Mouse (Mus musculus): ENCODE measurements around the gene Mthfd1l. TPM values are rescaled to one million over a fixed set of nuclear protein-coding genes. Genes with fewer than 3 reads are reported as not detected.

The Mthfd1l gene
- total RNA-seq, 2 experiments from 2014 or later = 14.6 to 15.1 TPM

- DNase-seq (ENCODE audit: extremely low spot score in 1 of 2, low spot score in 2 of 2) = no peak
- intact Hi-C loops (cut with DNase I) = no loop called here
Measured at GRCm38 (mm10) chr10:3974380-3974779, 1.5 kb downstream of the Mthfd1l start.

GRCm38 (mm10) chr10:3975898-3976622 lies 3.1 kb downstream of the Mthfd1l start:
- DNase-seq (ENCODE audit: extremely low spot score in 1 of 2, low spot score in 2 of 2) = no peak
- intact Hi-C loops (cut with DNase I) = no loop called here

- intact Hi-C loops (cut with DNase I) = no loop called here
- no peak for DNase-seq (ENCODE audit: extremely low spot score in 1 of 2, low spot score in 2 of 2)
Measured at GRCm38 (mm10) chr10:3976623-3977010, 3.7 kb downstream of the Mthfd1l start.

GRCm38 (mm10) chr10:3978326-3978725 lies 5.4 kb downstream of the Mthfd1l start:
- intact Hi-C loops (cut with DNase I) = no loop called here
- DNase-seq (ENCODE audit: extremely low spot score in 1 of 2, low spot score in 2 of 2) = no peak

GRCm38 (mm10) chr10:3978792-3979488 lies 6.0 kb downstream of the Mthfd1l start:
- intact Hi-C loops (cut with DNase I) = no loop called here
- no peak for DNase-seq (ENCODE audit: extremely low spot score in 1 of 2, low spot score in 2 of 2)

GRCm38 (mm10) chr10:3980231-3980630 lies 7.3 kb downstream of the Mthfd1l start:
- intact Hi-C loops (cut with DNase I) = no loop called here
- DNase-seq (ENCODE audit: extremely low spot score in 1 of 2, low spot score in 2 of 2) = no peak

GRCm38 (mm10) chr10:3990295-3990883 lies 17.5 kb downstream of the Mthfd1l start:
- no peak for DNase-seq (ENCODE audit: extremely low spot score in 1 of 2, low spot score in 2 of 2)
- intact Hi-C loops (cut with DNase I) = no loop called here

GRCm38 (mm10) chr10:3993365-3994102 lies 20.6 kb downstream of the Mthfd1l start:
- no peak for DNase-seq (ENCODE audit: extremely low spot score in 1 of 2, low spot score in 2 of 2)
- intact Hi-C loops (cut with DNase I) = no loop called here

- no peak for DNase-seq (ENCODE audit: extremely low spot score in 1 of 2, low spot score in 2 of 2)
- intact Hi-C loops (cut with DNase I) = loop anchor here (5.0 kb wide), 1 partner anchor 337 kb away; no protein-coding TSS in a partner anchor
Measured at GRCm38 (mm10) chr10:3995277-3995676, 22.4 kb downstream of the Mthfd1l start.

DNA sequence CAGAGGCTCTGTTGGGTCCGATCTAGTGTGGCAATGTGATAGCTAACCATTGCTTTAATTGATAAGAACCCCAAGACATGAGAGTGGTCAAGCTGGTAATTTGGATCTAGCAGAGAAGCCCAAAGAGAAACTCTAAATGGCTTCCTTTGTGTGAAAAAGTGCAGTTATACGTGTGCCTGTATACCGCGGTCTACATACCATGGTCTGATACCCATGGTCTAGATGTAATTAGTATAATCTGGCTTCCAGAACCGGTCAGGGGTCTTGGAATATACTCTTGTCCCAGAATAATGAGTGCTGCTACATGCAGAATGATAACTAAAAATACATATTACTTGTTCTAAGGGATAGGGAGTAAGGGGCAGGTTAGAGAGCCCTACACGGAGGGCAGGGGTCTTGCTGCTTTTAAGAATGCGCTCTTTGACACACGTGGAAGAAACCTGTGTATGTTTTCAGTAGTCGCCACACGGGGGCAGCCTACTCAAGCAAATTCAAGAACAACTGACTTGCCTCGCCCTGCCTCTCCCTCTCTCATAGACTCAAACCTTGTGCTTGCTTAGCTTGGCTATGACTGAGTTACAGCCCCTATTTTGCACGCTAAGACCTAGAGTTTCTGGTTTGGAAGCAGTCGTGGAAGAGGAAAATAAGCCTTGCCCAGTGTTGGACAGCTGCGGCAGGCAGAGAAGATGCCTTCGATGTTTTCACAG lies 23.4 kb downstream of the Mthfd1l start:
- intact Hi-C loops (cut with DNase I) = loop anchor here (5.0 kb wide), 1 partner anchor 336 kb away; no protein-coding TSS in a partner anchor
- peak; percentile 64 to 81 for DNase-seq (ENCODE audit: extremely low spot score in 1 of 2, low spot score in 2 of 2)

DNA sequence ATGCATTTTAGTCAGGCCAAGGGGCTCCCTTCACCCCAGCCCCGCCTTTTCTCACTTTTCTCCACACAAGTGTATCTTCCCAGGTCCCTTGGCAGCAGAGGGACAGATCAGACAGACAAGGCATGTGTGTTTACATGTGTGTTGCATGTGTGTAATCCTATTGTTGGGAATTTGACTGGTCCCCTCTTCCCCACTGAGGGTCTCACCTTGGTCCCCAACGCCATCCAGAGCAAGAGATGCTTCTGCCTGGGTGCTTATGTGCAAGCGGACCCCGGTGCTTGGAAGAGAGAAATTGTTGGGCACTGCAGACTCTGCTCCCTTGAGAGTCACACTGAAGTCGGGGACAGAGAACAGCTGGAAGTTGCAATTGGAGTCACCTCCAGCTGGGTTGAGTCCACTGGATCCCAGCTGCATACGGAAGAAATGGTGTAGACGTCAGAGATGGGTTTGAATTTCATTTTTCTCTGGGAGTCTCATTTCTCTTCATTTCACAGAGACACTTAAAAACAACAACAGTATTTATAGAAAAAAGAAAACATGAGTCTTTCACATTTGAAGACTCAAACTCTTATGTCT lies 25.0 kb downstream of the Mthfd1l start:
- intact Hi-C loops (cut with DNase I) = loop anchor here (5.0 kb wide), 1 partner anchor 334 kb away; no protein-coding TSS in a partner anchor
- no peak for DNase-seq (ENCODE audit: extremely low spot score in 1 of 2, low spot score in 2 of 2)

DNA sequence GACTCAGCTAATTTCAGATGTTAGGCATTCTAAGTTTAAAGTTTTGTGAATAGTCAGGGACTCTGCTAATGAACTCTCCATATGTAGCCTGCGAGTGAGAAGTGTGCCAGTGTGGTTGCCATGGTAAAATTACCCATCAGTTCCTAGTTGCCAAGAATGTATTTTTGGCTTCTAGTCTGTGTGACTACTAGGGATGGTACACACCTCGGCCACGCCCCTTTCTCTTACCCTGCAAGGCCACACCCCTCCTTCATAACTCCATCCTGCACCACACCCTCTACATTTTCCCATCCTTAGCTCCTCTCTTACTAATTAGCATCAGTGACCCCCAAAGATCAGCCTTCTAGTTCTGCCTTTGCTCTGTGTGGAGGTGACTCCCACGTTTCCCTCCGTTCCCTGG lies 29.8 kb downstream of the Mthfd1l start:
- no peak for DNase-seq (ENCODE audit: extremely low spot score in 1 of 2, low spot score in 2 of 2)
- intact Hi-C loops (cut with DNase I) = no loop called here

DNA sequence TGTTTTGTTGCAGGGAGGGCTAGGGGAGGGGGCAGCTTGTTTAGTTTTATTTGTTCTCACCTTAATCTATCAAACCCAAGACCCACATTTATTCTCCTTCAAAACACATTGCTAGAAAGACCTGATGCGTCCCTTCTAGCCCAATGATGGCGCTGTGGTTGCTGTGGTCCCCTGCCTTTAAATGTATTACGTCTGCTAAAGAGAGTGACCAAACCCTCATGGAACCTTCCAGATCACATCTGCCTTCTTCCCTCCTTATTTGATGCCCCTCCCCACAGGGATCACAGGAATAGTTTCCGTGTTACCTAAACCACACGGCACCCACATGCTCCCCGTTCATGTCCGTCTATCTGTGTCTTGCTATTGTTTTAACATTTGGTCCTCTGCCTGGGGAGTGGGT lies 32.3 kb downstream of the Mthfd1l start:
- intact Hi-C loops (cut with DNase I) = no loop called here
- DNase-seq (ENCODE audit: extremely low spot score in 1 of 2, low spot score in 2 of 2) = no peak

DNA sequence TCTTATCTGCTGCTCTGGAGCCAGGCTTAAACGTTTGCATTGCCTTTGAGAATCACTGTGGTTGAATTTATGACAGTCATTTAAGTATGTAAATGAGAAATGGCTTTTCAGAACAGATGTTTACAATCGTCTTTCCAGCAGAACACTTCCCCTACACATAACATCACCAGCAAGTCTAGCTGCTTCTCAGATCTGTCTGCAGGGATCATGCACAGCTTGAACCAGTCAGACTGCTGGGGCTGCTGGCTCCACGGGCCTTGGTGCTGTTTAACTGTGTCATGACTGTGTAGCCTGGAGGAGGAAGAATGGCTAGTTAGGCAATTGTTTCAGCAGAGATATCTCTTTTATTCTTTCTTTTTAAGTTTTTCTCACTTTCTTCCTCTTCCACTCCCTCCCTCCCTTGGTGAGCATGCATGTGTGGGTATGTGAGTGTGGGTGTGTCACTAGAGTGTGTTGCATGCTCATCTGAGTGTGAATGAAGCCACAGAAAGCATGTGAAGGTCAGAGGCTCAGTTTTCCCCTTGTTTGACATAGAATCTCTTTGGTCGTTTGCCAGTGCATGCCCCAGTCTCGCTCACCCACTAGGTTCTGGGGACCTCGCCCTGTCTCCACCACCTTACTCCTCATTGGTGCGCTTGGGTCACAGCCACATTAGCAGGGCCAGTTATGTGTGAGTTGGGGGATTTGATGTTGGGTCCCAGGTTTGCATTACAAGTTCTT lies 33.5 kb downstream of the Mthfd1l start:
- intact Hi-C loops (cut with DNase I) = no loop called here
- no peak for DNase-seq (ENCODE audit: extremely low spot score in 1 of 2, low spot score in 2 of 2)

GRCm38 (mm10) chr10:4022628-4023303 lies 49.8 kb downstream of the Mthfd1l start:
- DNase-seq (ENCODE audit: extremely low spot score in 1 of 2, low spot score in 2 of 2) = no peak
- intact Hi-C loops (cut with DNase I) = no loop called here

DNA sequence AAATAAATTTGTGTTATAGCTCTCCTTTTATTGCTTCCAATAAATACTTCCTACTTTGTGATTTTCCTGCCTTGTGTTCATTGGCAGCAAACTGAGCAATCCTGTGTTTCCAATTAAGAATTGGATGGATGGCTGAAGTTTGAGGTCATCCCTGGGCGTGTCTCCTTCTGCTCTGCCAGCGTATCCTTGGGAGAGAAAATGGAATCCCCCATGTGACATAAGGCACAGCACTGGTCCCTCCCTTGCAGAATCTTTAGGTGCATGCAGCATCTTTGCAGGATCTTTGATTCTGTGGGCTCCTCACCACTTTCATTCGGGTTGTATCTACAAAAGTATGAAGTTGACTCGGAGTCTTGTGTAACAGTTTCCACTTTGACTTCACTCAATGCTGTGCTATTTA lies 53.7 kb downstream of the Mthfd1l start:
- DNase-seq (ENCODE audit: extremely low spot score in 1 of 2, low spot score in 2 of 2) = no peak
- intact Hi-C loops (cut with DNase I) = no loop called here

DNA sequence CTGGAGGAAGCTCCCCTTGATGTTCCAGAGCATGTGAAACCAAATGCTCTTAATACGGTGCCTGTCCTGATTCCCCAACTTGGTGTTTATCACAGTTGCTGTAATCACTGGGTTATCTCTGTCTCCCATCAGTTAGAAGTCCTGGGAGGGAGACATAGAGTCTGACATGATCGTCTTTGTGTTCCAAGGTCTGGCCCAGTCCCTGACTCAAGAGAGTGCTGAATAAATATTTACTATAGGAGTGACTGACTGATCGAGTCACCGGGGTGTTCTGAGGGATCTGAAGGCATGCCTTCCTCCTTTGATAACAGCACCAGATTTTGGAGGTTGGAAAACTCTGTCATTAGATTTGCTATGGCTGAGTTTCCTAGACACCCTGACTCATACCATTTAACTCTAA lies 54.5 kb downstream of the Mthfd1l start:
- DNase-seq (ENCODE audit: extremely low spot score in 1 of 2, low spot score in 2 of 2) = no peak
- intact Hi-C loops (cut with DNase I) = no loop called here
